Mouse (Mus musculus): Measurements from ENCODE around the gene Cdc42se1. TPM values are rescaled to one million over a fixed set of nuclear protein-coding genes. Genes with fewer than 3 reads are reported as not detected.

Cdc42se1 gene
- polyA plus RNA-seq, 1 experiment from 2014 or later: 48.7 TPM

DNA sequence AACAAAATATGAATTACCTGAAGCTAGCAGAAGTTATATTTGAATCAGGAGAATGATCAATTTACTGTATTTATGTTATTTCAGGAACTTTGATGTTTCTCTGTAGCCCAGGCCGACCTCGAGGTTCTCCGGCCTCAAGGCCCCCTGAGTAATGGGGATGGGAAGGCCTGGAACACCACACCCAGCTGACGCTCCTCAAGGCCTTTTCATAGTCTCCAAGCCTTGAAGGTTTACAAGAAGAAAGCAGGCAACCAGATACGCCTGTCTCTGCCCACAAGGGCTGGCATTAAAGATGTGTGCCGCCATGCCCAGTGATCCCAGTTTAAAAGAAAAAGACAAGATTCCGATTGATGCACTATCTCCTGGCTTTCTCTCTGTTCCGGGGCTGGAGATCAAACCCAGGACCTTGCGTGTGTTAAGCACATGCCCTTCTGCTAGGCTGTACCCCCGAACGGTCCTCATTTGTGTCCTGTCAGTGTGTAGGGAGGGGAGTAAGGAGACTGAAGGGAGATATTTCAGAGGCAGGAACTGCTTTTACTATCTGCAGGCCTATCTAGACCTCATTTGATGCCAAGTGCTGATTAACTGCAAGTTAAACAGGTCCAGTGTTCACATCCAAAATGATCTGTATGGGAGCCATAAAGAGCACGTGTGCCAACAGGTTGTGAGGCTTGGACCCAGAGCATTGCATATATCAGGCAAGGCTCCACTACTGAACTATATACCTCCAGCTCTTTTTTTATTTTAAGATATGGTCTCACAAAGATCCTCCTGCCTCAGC lies 56.2 kb downstream of the Cdc42se1 start:
- no peak overlapping the region for H3K9ac ChIP-seq (replicated peaks; ENCODE audit: low read depth, low read length)
- WGBS: 89% methylated on average over 12 of the region's 12 CpGs

DNA sequence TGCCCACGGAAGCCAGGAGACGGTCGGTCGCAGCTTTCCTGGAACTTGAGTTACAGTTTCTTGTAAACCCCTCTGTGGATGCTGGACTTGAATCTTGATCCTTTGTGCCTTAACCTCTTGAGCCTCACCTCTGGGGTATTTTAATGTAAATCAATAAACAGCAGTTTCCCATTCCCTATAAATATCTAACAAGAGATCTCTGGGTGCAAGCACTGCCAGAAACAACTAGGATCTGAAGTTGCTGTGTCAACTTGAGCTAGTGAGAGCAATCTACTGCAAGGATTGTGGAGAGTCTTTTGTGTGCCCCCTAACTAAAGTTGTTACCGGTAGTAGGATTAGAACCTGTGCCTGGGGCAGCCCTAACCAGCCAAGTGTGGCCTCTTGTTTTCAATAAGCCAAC lies 56.9 kb downstream of the Cdc42se1 start:
- no peak overlapping the region for H3K27ac ChIP-seq (ENCODE audit: low read depth, low read length)
- H3K4me1 ChIP-seq (ENCODE audit: control insufficient read depth, insufficient read depth, low read length): peaks cover 20% of the 10 kb centered on the region
- H3K36me3 ChIP-seq (ENCODE audit: control insufficient read depth, insufficient read depth, low read length): peaks cover 17% of the 10 kb centered on the region; the same call in 1 of the 2 replicates
- no peak for ATAC-seq (ENCODE audit: low read depth)
- H3K9ac ChIP-seq (replicated peaks; ENCODE audit: low read depth, low read length): no peak overlapping the region
- H3K4me2 ChIP-seq (ENCODE audit: low read depth, low read length): no peak overlapping the region
- WGBS: 93% methylated on average over 5 of the region's 5 CpGs
- H3K9me3 ChIP-seq (ENCODE audit: control insufficient read depth, low read length): no peaks in the 10 kb centered on the region
- H3K4me3 ChIP-seq (ENCODE audit: low read depth, low read length): no peak overlapping the region
- no peaks in the 10 kb centered on the region for H3K27me3 ChIP-seq (ENCODE audit: control insufficient read depth, insufficient read depth, low read length)

More for the DNA sequence above, 56.2 kb downstream of the Cdc42se1 start:
- Histone ChIP-seq H3K27me3 (ENCODE audit: control insufficient read depth, insufficient read depth, low read length) (no peaks in the 10 kb centered on the region), H3K9me3 (ENCODE audit: control insufficient read depth, low read length) (no peaks in the 10 kb centered on the region), H3K36me3 (ENCODE audit: control insufficient read depth, insufficient read depth, low read length) (peaks cover 11% of the 10 kb centered on the region; the same call in 1 of the 2 replicates), H3K4me3 (ENCODE audit: low read depth, low read length) (no peak overlapping the region), H3K4me2 (ENCODE audit: low read depth, low read length) (peak overlapping the region; percentile 57; the same call in 1 of the 2 replicates), H3K4me1 (ENCODE audit: control insufficient read depth, insufficient read depth, low read length) (peaks cover 21% of the 10 kb centered on the region), H3K27ac (ENCODE audit: low read depth, low read length) (no peak overlapping the region)
- no peak for ATAC-seq (ENCODE audit: low read depth)

Other genes starting within 250 kb of the Cdc42se1 start
- 15.4 and 17.2 TPM in 2 replicates for gene Zfp687, start 213.3 kb upstream of the Cdc42se1 start, polyA plus RNA-seq (2014; fragmentation: Nextera tagmentation; extraction: Ambion mirVana)
- 252 and 260 TPM in 2 replicates for gene Psmd4, start 186.1 kb upstream of the Cdc42se1 start, polyA plus RNA-seq (2014; fragmentation: Nextera tagmentation; extraction: Ambion mirVana)
- gene Pip5k1a, start 121.8 kb upstream of the Cdc42se1 start, polyA plus RNA-seq (2014; fragmentation: Nextera tagmentation; extraction: Ambion mirVana): 11.5 and 12.2 TPM in 2 replicates
- 157 and 160 TPM in 2 replicates for gene Vps72, start 117.7 kb upstream of the Cdc42se1 start, polyA plus RNA-seq (2014; fragmentation: Nextera tagmentation; extraction: Ambion mirVana)
- gene Tmod4, start 104.3 kb upstream of the Cdc42se1 start, polyA plus RNA-seq (2014; fragmentation: Nextera tagmentation; extraction: Ambion mirVana): 0.72 and 0.98 TPM in 2 replicates
- gene Scnm1, start 94.7 kb upstream of the Cdc42se1 start, polyA plus RNA-seq (2014; fragmentation: Nextera tagmentation; extraction: Ambion mirVana): 80.8 and 96.9 TPM in 2 replicates
- gene Lysmd1, start 94.6 kb upstream of the Cdc42se1 start, polyA plus RNA-seq (2014; fragmentation: Nextera tagmentation; extraction: Ambion mirVana): 36.8 and 37.3 TPM in 2 replicates
- 2.1 and 4.1 TPM in 2 replicates for gene Tnfaip8l2, start 86.4 kb upstream of the Cdc42se1 start, polyA plus RNA-seq (2014; fragmentation: Nextera tagmentation; extraction: Ambion mirVana)
- gene Sema6c, start 68.3 kb upstream of the Cdc42se1 start, polyA plus RNA-seq (2014; fragmentation: Nextera tagmentation; extraction: Ambion mirVana): 26.0 and 26.6 TPM in 2 replicates
- 3.4 and 4.7 TPM in 2 replicates for gene Gabpb2, start 10.8 kb upstream of the Cdc42se1 start, polyA plus RNA-seq (2014; fragmentation: Nextera tagmentation; extraction: Ambion mirVana)
- gene Mllt11, start 3.4 kb downstream of the Cdc42se1 start, polyA plus RNA-seq (2014; fragmentation: Nextera tagmentation; extraction: Ambion mirVana): 506 and 653 TPM in 2 replicates
- 0.23 and 0.31 TPM in 2 replicates for gene Gm128, start 12.9 kb downstream of the Cdc42se1 start, polyA plus RNA-seq (2014; fragmentation: Nextera tagmentation; extraction: Ambion mirVana)
- 0.28 TPM in 1 of 2 replicates, not detected in the other for gene Bnipl, start 22.5 kb downstream of the Cdc42se1 start, polyA plus RNA-seq (2014; fragmentation: Nextera tagmentation; extraction: Ambion mirVana)
- 37.2 and 47.3 TPM in 2 replicates for gene Mindy1, start 52.6 kb downstream of the Cdc42se1 start, polyA plus RNA-seq (2014; fragmentation: Nextera tagmentation; extraction: Ambion mirVana)
- gene Prune1, start 53.3 kb downstream of the Cdc42se1 start, polyA plus RNA-seq (2014; fragmentation: Nextera tagmentation; extraction: Ambion mirVana): 59.1 and 66.7 TPM in 2 replicates
- 0.18 and 0.28 TPM in 2 replicates for gene Anxa9, start 78.4 kb downstream of the Cdc42se1 start, polyA plus RNA-seq (2014; fragmentation: Nextera tagmentation; extraction: Ambion mirVana)
- 75.0 and 85.1 TPM in 2 replicates for gene Cers2, start 86.1 kb downstream of the Cdc42se1 start, polyA plus RNA-seq (2014; fragmentation: Nextera tagmentation; extraction: Ambion mirVana)
- gene Setdb1, start 128.5 kb downstream of the Cdc42se1 start, polyA plus RNA-seq (2014; fragmentation: Nextera tagmentation; extraction: Ambion mirVana): 50.4 and 54.3 TPM in 2 replicates
- not detected in 2 replicates for gene 4930558C23Rik, start 174.1 kb downstream of the Cdc42se1 start, polyA plus RNA-seq (2014; fragmentation: Nextera tagmentation; extraction: Ambion mirVana)
- gene Arnt, start 205.7 kb downstream of the Cdc42se1 start, polyA plus RNA-seq (2014; fragmentation: Nextera tagmentation; extraction: Ambion mirVana): 12.5 and 18.6 TPM in 2 replicates